Mouse (Mus musculus): ENCODE data around the gene Wfdc2. TPM values are rescaled to one million over a fixed set of nuclear protein-coding genes. Genes with fewer than 3 reads are reported as not detected.
"Not testable (repeated sequence)": the region's sequence is repeated elsewhere in the genome, so short reads cannot be mapped to it uniquely, and the experiment has no call there.

Wfdc2 gene
- polyA plus RNA-seq, 1 experiment from 2014 or later = 22.9 TPM

DNA sequence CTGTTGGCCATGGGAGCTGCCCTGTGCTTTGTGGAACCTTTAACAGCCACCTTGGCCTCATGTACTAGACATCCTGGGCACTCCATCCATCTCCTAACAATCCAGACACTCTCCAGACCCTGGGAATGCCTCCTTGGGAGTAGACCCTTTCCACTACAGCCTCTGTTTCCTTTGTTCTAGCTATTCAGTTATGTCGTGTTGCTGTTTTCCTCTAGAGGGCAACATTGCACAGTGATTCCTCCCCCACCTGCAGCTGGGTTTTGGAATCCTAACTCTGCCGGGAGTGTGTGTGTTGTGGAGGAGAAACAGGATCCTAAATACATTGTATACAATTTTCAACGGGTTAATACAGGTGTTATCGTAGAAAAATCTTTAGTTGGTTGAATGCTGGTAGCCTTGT is 29.8 kb downstream of the Wfdc2 start:
- no peak overlapping the region for H3K9ac ChIP-seq (ENCODE audit: low read depth, low read length)
- H3K4me3 ChIP-seq (ENCODE audit: low read depth, low read length) = no peak overlapping the region
- ATAC-seq (ENCODE audit: low FRiP score) = no peak
- WGBS = 11% methylated on average over 4 of the region's 4 CpGs
- H3K27me3 ChIP-seq (ENCODE audit: control insufficient read depth, insufficient read depth, low read length) = no peaks in the 10 kb centered on the region
- DNase-seq (ENCODE audit: low spot score) = peak; percentile 70
- H3K4me1 ChIP-seq (replicated peaks; ENCODE audit: control insufficient read depth, insufficient read depth, low read length) = no peaks in the 10 kb centered on the region
- no peaks in the 10 kb centered on the region for H3K9me3 ChIP-seq (ENCODE audit: control insufficient read depth, low read length)
- H3K4me2 ChIP-seq (replicated peaks; ENCODE audit: low read depth, low read length) = no peak overlapping the region
- H3K27ac ChIP-seq (ENCODE audit: low read depth, low read length) = no peak overlapping the region
- no peaks in the 10 kb centered on the region for H3K36me3 ChIP-seq (ENCODE audit: control insufficient read depth, insufficient read depth, low read length)

GRCm38 (mm10) chr2:164593494-164593893 is 31.3 kb downstream of the Wfdc2 start, which contains the start of gene Eppin:
Eppin (minus strand) TSS chr2:164593594.
- Histone ChIP-seq H3K9ac (ENCODE audit: low read depth, low read length) (no peak within 1 kb of the TSS), H3K27me3 (ENCODE audit: control insufficient read depth, insufficient read depth, low read length) (no peaks in the 10 kb centered on the region), H3K4me3 (ENCODE audit: low read depth, low read length) (no peak within 1 kb of the TSS), H3K36me3 (ENCODE audit: control insufficient read depth, insufficient read depth, low read length) (no peaks in the 10 kb centered on the region), H3K4me1 (replicated peaks; ENCODE audit: control insufficient read depth, insufficient read depth, low read length) (no peaks in the 10 kb centered on the region), H3K9me3 (ENCODE audit: control insufficient read depth, low read length) (no peaks in the 10 kb centered on the region), H3K27ac (ENCODE audit: low read depth, low read length) (no peak within 1 kb of the TSS), H3K4me2 (replicated peaks; ENCODE audit: low read depth, low read length) (no peak within 1 kb of the TSS)
- DNase-seq (ENCODE audit: low spot score) (no peak), ATAC-seq (ENCODE audit: low FRiP score) (no peak)
- 84% methylated on average over 4 of the region's 4 CpGs for WGBS

GRCm38 (mm10) chr2:164600179-164600578 is 38.0 kb downstream of the Wfdc2 start:
- DNase-seq (ENCODE audit: low spot score) (no peak), ATAC-seq (ENCODE audit: low FRiP score) (no peak)
- Histone ChIP-seq H3K27ac (ENCODE audit: low read depth, low read length) (no peak overlapping the region), H3K36me3 (ENCODE audit: control insufficient read depth, insufficient read depth, low read length) (no peaks in the 10 kb centered on the region), H3K4me3 (ENCODE audit: low read depth, low read length) (no peak overlapping the region), H3K9ac (ENCODE audit: low read depth, low read length) (no peak overlapping the region), H3K4me2 (replicated peaks; ENCODE audit: low read depth, low read length) (no peak overlapping the region), H3K9me3 (ENCODE audit: control insufficient read depth, low read length) (no peaks in the 10 kb centered on the region), H3K4me1 (replicated peaks; ENCODE audit: control insufficient read depth, insufficient read depth, low read length) (no peaks in the 10 kb centered on the region), H3K27me3 (ENCODE audit: control insufficient read depth, insufficient read depth, low read length) (no peaks in the 10 kb centered on the region)
- 79% methylated on average over 3 of the region's 3 CpGs for WGBS

GRCm38 (mm10) chr2:164603482-164603881 is 41.3 kb downstream of the Wfdc2 start:
- no peaks in the 10 kb centered on the region for H3K4me1 ChIP-seq (replicated peaks; ENCODE audit: control insufficient read depth, insufficient read depth, low read length)
- H3K4me2 ChIP-seq (replicated peaks; ENCODE audit: low read depth, low read length) = no peak overlapping the region
- no peak for DNase-seq (ENCODE audit: low spot score)
- no peak overlapping the region for H3K9ac ChIP-seq (ENCODE audit: low read depth, low read length)
- ATAC-seq (ENCODE audit: low FRiP score) = no peak
- no peaks in the 10 kb centered on the region for H3K27me3 ChIP-seq (ENCODE audit: control insufficient read depth, insufficient read depth, low read length)
- 97% methylated on average over 3 of the region's 3 CpGs for whole genome bisulfite sequencing
- no peaks in the 10 kb centered on the region for H3K9me3 ChIP-seq (ENCODE audit: control insufficient read depth, low read length)
- no peak overlapping the region for H3K27ac ChIP-seq (ENCODE audit: low read depth, low read length)
- no peaks in the 10 kb centered on the region for H3K36me3 ChIP-seq (ENCODE audit: control insufficient read depth, insufficient read depth, low read length)
- H3K4me3 ChIP-seq (ENCODE audit: low read depth, low read length) = no peak overlapping the region

- WGBS = 92% methylated on average over 8 of the region's 8 CpGs
- no peak overlapping the region for H3K4me3 ChIP-seq (ENCODE audit: low read depth, low read length)
- no peak overlapping the region for H3K27ac ChIP-seq (ENCODE audit: low read depth, low read length)
- DNase-seq (ENCODE audit: low spot score) (no peak), ATAC-seq (ENCODE audit: low FRiP score) (no peak)
- H3K27me3 ChIP-seq (ENCODE audit: control insufficient read depth, insufficient read depth, low read length) = no peaks in the 10 kb centered on the region
- H3K4me1 ChIP-seq (replicated peaks; ENCODE audit: control insufficient read depth, insufficient read depth, low read length) = no peaks in the 10 kb centered on the region
- no peak overlapping the region for H3K9ac ChIP-seq (ENCODE audit: low read depth, low read length)
- no peak overlapping the region for H3K4me2 ChIP-seq (replicated peaks; ENCODE audit: low read depth, low read length)
- H3K9me3 ChIP-seq (ENCODE audit: control insufficient read depth, low read length) = no peaks in the 10 kb centered on the region
- no peaks in the 10 kb centered on the region for H3K36me3 ChIP-seq (ENCODE audit: control insufficient read depth, insufficient read depth, low read length)
Observed at GRCm38 (mm10) chr2:164604411-164604810, 42.2 kb downstream of the Wfdc2 start.

DNA sequence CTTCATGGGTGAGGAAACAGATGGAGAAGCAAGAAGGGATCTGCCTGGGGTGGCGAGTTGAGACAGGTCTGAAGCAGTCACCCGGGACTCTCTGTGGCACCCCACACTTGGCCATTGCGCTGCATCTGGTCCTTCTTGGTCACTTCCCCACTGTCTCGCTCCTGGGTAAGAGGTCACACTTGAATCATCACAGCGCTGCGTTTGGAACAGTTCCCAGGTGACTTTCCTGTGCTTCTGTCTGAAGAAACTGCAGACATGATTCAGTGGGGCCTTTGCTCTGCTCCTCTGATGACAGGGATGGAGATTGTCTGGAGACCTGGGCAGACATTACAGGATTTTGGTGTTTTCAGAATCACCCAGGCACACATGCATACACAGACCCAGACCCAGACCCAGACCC is 46.6 kb downstream of the Wfdc2 start:
- no peak for DNase-seq (ENCODE audit: low spot score)
- Histone ChIP-seq H3K4me3 (ENCODE audit: low read depth, low read length) (no peak overlapping the region), H3K9me3 (ENCODE audit: control insufficient read depth, low read length) (no peaks in the 10 kb centered on the region), H3K4me2 (replicated peaks; ENCODE audit: low read depth, low read length) (no peak overlapping the region), H3K36me3 (ENCODE audit: control insufficient read depth, insufficient read depth, low read length) (no peaks in the 10 kb centered on the region), H3K27me3 (ENCODE audit: control insufficient read depth, insufficient read depth, low read length) (no peaks in the 10 kb centered on the region), H3K4me1 (replicated peaks; ENCODE audit: control insufficient read depth, insufficient read depth, low read length) (no peaks in the 10 kb centered on the region), H3K9ac (ENCODE audit: low read depth, low read length) (no peak overlapping the region), H3K27ac (ENCODE audit: low read depth, low read length) (no peak overlapping the region)
- 82% methylated on average over 6 of the region's 6 CpGs for WGBS
- ATAC-seq (ENCODE audit: low FRiP score) = no peak

- H3K27me3 ChIP-seq (ENCODE audit: control insufficient read depth, insufficient read depth, low read length); H3K9me3 ChIP-seq (ENCODE audit: control insufficient read depth, low read length); H3K27ac ChIP-seq (ENCODE audit: low read depth, low read length); H3K4me2 ChIP-seq (replicated peaks; ENCODE audit: low read depth, low read length); H3K4me3 ChIP-seq (ENCODE audit: low read depth, low read length); H3K36me3 ChIP-seq (ENCODE audit: control insufficient read depth, insufficient read depth, low read length); H3K9ac ChIP-seq (ENCODE audit: low read depth, low read length); H3K4me1 ChIP-seq (replicated peaks; ENCODE audit: control insufficient read depth, insufficient read depth, low read length); ATAC-seq (ENCODE audit: low FRiP score); DNase-seq (ENCODE audit: low spot score): not testable (repeated sequence)
- 74% methylated on average over 8 of the region's 8 CpGs for WGBS
Observed at GRCm38 (mm10) chr2:164613471-164613870, 51.3 kb downstream of the Wfdc2 start, which contains the start of the genes Wfdc6b and Wfdc8. Wfdc6b (plus strand) TSS chr2:164613522. Wfdc8 (minus strand) TSS chr2:164613626.

DNA sequence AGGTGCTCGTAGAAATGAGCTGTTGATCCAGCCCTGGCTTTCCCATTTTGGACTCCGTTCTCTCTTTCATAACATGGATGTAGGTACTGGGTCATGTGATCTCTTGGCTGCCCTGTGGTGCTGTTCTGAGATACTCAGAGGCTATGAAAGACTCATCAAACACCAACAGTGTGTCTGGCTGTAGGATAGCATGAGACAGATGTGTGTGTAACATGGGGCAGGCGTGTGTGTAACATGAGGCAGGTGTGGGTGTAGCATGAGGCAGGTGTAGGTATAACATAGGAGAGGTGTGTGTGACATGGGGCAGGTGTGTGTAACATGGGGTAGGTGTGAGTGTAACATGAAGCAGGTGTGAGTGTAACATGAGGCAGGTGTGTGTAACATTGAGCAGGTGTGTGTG is 53.2 kb downstream of the Wfdc2 start:
- Histone ChIP-seq H3K27me3 (ENCODE audit: control insufficient read depth, insufficient read depth, low read length) (no peaks in the 10 kb centered on the region), H3K27ac (ENCODE audit: low read depth, low read length) (no peak overlapping the region), H3K9me3 (ENCODE audit: control insufficient read depth, low read length) (no peaks in the 10 kb centered on the region), H3K4me3 (ENCODE audit: low read depth, low read length) (no peak overlapping the region), H3K4me1 (replicated peaks; ENCODE audit: control insufficient read depth, insufficient read depth, low read length) (no peaks in the 10 kb centered on the region), H3K4me2 (replicated peaks; ENCODE audit: low read depth, low read length) (no peak overlapping the region), H3K36me3 (ENCODE audit: control insufficient read depth, insufficient read depth, low read length) (no peaks in the 10 kb centered on the region), H3K9ac (ENCODE audit: low read depth, low read length) (no peak overlapping the region)
- DNase-seq (ENCODE audit: low spot score) (no peak), ATAC-seq (ENCODE audit: low FRiP score) (no peak)
- 87% methylated on average over 3 of the region's 3 CpGs for WGBS

All from hindbrain, embryonic 11.5 days (tissue).